Mouse (Mus musculus) neural tube, embryonic 13.5 days (tissue): ENCODE measurements around the gene Timm17b. TPM values are rescaled to one million over a fixed set of nuclear protein-coding genes. Genes with fewer than 3 reads are reported as not detected.
A peak's percentile ranks its signal among the peaks of the same experiment; 100 is the strongest.

Source experiments
- ATAC-seq: fragments of 200-750 bp; cut with Nextera tagmentation; 2 replicates; pipeline ENCODE4 v1.8.0; 2017; ENCODE audit warnings: low read depth, mild to moderate bottlenecking, moderate TSS enrichment, moderate library complexity
- H3K27ac ChIP-seq: fragments of 300-500 bp; sonication (generic); replicated peaks from 2 replicates; pipeline ENCODE4 v1.5.1; 2015; ENCODE audit warnings: moderate library complexity, mild to moderate bottlenecking, inconsistent platforms
- H3K27me3 ChIP-seq: fragments of 300-500 bp; sonication (generic); 2 replicates; pipeline ENCODE4 v1.6.1; 2015; ENCODE audit warnings: mild to moderate bottlenecking, inconsistent platforms
- H3K36me3 ChIP-seq: fragments of 300-500 bp; sonication (generic); 2 replicates; pipeline ENCODE4 v1.6.1; 2015; ENCODE audit warnings: mild to moderate bottlenecking, inconsistent platforms
- H3K4me1 ChIP-seq: fragments of 300-500 bp; sonication (generic); replicated peaks from 2 replicates; pipeline ENCODE4 v1.6.1; 2015; ENCODE audit warnings: inconsistent platforms
- H3K4me2 ChIP-seq: fragments of 300-500 bp; sonication (generic); 2 replicates; pipeline ENCODE4 v1.6.1; 2015; ENCODE audit warnings: inconsistent platforms, mild to moderate bottlenecking, moderate library complexity
- H3K4me3 ChIP-seq: fragments of 300-500 bp; sonication (generic); 2 replicates; pipeline ENCODE4 v1.5.1; 2015; ENCODE audit warnings: mild to moderate bottlenecking, inconsistent platforms
- H3K9ac ChIP-seq: fragments of 300-500 bp; sonication (generic); 2 replicates; pipeline ENCODE4 v1.6.1; 2015; ENCODE audit warnings: moderate library complexity, mild to moderate bottlenecking, inconsistent platforms
- H3K9me3 ChIP-seq: fragments of 300-500 bp; sonication (generic); 2 replicates; pipeline ENCODE4 v1.6.1; 2016; ENCODE audit warnings: inconsistent platforms
- WGBS: fragments of 180-500 bp; shearing (Covaris S2); methylation state at CpG from one replicate; pipeline ENCODE4 v1.1.7; 2015; 5-methylcytosine and 5-hydroxymethylcytosine counted together
- polyA plus RNA-seq: library from polyadenylated mRNA; unstranded; fragments of >200 nt; fragmentation: Nextera tagmentation; extraction: Ambion mirVana; gene quantifications from 2 replicates; pipeline ENCODE4 v1.2.1, GENCODE M21; 2015

Timm17b gene
- 150 and 160 TPM in 2 replicates for polyA plus RNA-seq

GRCm38 (mm10) chrX:7898880-7899874 lies at the start of gene Timm17b, which contains the start of gene Pqbp1:
Timm17b (plus strand) TSS chrX:7899357.
Pqbp1 (minus strand) TSS chrX:7899269.
- ATAC-seq: peak; percentile 99
- H3K27ac ChIP-seq: peak within 1 kb of the TSS; percentile 89
- no peaks in the 10 kb centered on the region for H3K27me3 ChIP-seq
- WGBS: 21% methylated on average over 62 of the region's 62 CpGs
- H3K4me1 ChIP-seq: peaks cover 16% of the 10 kb centered on the region
- peak within 1 kb of the TSS; percentile 73 for H3K9ac ChIP-seq
- no peaks in the 10 kb centered on the region for H3K9me3 ChIP-seq
- peak within 1 kb of the TSS; percentile 60 for H3K4me2 ChIP-seq
- peaks cover 19% of the 10 kb centered on the region for H3K36me3 ChIP-seq
- H3K4me3 ChIP-seq: peak within 1 kb of the TSS; percentile 52

DNA sequence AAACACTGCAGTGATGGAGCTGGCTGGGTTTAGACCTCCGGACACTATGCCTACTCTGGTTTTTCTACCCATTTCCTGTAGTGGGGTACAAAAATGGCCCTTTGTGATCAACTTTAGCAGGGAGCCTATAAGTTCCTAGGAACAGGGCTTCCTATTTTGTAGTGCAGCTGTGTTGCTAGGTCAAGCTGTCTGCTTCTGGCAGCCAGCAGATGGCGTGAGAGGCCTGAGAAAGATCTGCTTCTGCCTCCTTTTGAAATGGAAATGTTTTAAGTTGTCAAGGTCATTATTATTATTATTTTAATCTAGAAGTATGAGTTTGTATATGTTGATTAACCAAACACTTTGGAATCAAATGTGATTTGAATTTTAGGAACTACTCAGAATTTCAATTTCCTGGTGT lies 44.6 kb upstream of the Timm17b start:
- H3K9me3 ChIP-seq: no peaks in the 10 kb centered on the region
- H3K4me2 ChIP-seq: no peak overlapping the region
- no peaks in the 10 kb centered on the region for H3K4me1 ChIP-seq
- no peak for ATAC-seq
- H3K36me3 ChIP-seq: peaks cover 17% of the 10 kb centered on the region
- no peaks in the 10 kb centered on the region for H3K27me3 ChIP-seq
- no peak overlapping the region for H3K9ac ChIP-seq
- no peak overlapping the region for H3K27ac ChIP-seq
- 34% methylated on average over 2 of the region's 2 CpGs for WGBS
- H3K4me3 ChIP-seq: no peak overlapping the region

- no peaks in the 10 kb centered on the region for H3K9me3 ChIP-seq
- H3K4me3 ChIP-seq: no peak overlapping the region
- no peak overlapping the region for H3K4me2 ChIP-seq
- peaks cover 15% of the 10 kb centered on the region for H3K36me3 ChIP-seq
- H3K4me1 ChIP-seq: no peaks in the 10 kb centered on the region
- no peaks in the 10 kb centered on the region for H3K27me3 ChIP-seq
- no peak overlapping the region for H3K9ac ChIP-seq
- no peak overlapping the region for H3K27ac ChIP-seq
- no peak for ATAC-seq
- WGBS: 89% methylated on average over 3 of the region's 3 CpGs
Measured at GRCm38 (mm10) chrX:7859191-7859753, 39.9 kb upstream of the Timm17b start.

- Histone ChIP-seq H3K27me3 (no peaks in the 10 kb centered on the region), H3K27ac (no peak overlapping the region), H3K9me3 (no peaks in the 10 kb centered on the region), H3K4me3 (no peak overlapping the region), H3K9ac (no peak overlapping the region), H3K36me3 (peaks cover 18% of the 10 kb centered on the region; the same call in 1 of the 2 replicates), H3K4me1 (no peaks in the 10 kb centered on the region), H3K4me2 (no peak overlapping the region)
- WGBS: 100% methylated on average over 1 of the region's 1 CpGs
- no peak for ATAC-seq
Measured at GRCm38 (mm10) chrX:7863181-7863580, 36.0 kb upstream of the Timm17b start.

- Histone ChIP-seq H3K4me3 (no peak overlapping the region), H3K36me3 (peaks cover 15% of the 10 kb centered on the region; the same call in 1 of the 2 replicates), H3K9me3 (no peaks in the 10 kb centered on the region), H3K4me2 (no peak overlapping the region), H3K9ac (no peak overlapping the region), H3K27ac (no peak overlapping the region), H3K4me1 (no peaks in the 10 kb centered on the region), H3K27me3 (no peaks in the 10 kb centered on the region)
- 80% methylated on average over 3 of the region's 3 CpGs for WGBS
- ATAC-seq: no peak
Measured at GRCm38 (mm10) chrX:7864551-7864950, 34.6 kb upstream of the Timm17b start.

DNA sequence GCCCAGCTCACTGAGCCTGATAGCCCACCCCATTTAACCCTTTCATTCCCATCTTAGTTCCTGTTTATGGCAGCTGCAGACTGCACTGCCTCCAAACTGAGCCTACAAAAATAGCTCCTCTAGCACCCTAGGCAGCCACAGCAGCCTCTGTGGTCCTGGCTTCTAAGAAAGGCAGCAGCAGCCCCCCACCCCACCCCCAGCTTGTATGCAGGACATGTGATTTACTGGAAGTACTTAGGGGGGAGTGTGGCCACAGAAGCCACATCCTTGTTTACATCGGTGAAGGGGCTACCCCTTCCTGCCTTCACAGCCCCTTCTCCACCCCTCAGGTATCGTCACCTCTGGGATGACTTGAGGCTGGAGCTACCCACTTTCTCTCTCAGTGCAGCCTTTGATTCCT lies 33.8 kb upstream of the Timm17b start:
- Histone ChIP-seq H3K9me3 (no peaks in the 10 kb centered on the region), H3K4me3 (no peak overlapping the region), H3K4me1 (no peaks in the 10 kb centered on the region), H3K27ac (no peak overlapping the region), H3K9ac (no peak overlapping the region), H3K4me2 (no peak overlapping the region), H3K27me3 (no peaks in the 10 kb centered on the region), H3K36me3 (peaks cover 13% of the 10 kb centered on the region; the same call in 1 of the 2 replicates)
- 80% methylated on average over 2 of the region's 2 CpGs for WGBS
- no peak for ATAC-seq

DNA sequence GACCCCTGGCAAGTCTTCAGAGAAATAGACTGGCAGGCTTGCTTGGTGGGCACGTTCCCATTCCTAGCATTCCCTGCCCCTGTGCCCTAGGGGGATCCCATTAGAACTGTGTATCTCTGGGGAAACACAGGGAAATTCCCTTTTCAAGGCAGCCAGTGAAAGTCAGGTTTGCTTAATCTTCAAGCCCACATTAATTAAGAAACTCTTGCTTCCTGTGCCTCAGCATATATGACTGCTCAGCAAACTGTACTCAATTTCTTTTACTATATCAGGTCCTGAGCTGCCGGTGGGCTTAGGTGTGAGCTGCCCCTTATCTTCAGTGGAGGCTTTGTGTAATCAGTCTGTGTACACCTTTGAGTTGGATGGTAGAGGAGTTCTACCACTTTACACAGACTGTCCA lies 33.4 kb upstream of the Timm17b start:
- Histone ChIP-seq H3K27ac (no peak overlapping the region), H3K9ac (no peak overlapping the region), H3K9me3 (no peaks in the 10 kb centered on the region), H3K36me3 (peaks cover 13% of the 10 kb centered on the region; the same call in 1 of the 2 replicates), H3K27me3 (no peaks in the 10 kb centered on the region), H3K4me2 (no peak overlapping the region), H3K4me1 (no peaks in the 10 kb centered on the region), H3K4me3 (no peak overlapping the region)
- WGBS: 76% methylated on average over 2 of the region's 2 CpGs
- ATAC-seq: no peak

GRCm38 (mm10) chrX:7867141-7867540 lies 32.0 kb upstream of the Timm17b start:
- H3K27ac ChIP-seq: no peak overlapping the region
- H3K27me3 ChIP-seq: no peaks in the 10 kb centered on the region
- no peak for ATAC-seq
- H3K36me3 ChIP-seq: peaks cover 18% of the 10 kb centered on the region
- no peaks in the 10 kb centered on the region for H3K9me3 ChIP-seq
- no peak overlapping the region for H3K4me2 ChIP-seq
- no peaks in the 10 kb centered on the region for H3K4me1 ChIP-seq
- no peak overlapping the region for H3K4me3 ChIP-seq
- WGBS: 100% methylated on average over 1 of the region's 1 CpGs
- no peak overlapping the region for H3K9ac ChIP-seq

GRCm38 (mm10) chrX:7868506-7868905 lies 30.7 kb upstream of the Timm17b start:
- H3K4me2 ChIP-seq: no peak overlapping the region
- H3K36me3 ChIP-seq: peaks cover 29% of the 10 kb centered on the region
- no peak overlapping the region for H3K4me3 ChIP-seq
- 58% methylated on average over 2 of the region's 2 CpGs for WGBS
- no peaks in the 10 kb centered on the region for H3K27me3 ChIP-seq
- no peak overlapping the region for H3K9ac ChIP-seq
- no peaks in the 10 kb centered on the region for H3K9me3 ChIP-seq
- H3K27ac ChIP-seq: no peak overlapping the region
- H3K4me1 ChIP-seq: no peaks in the 10 kb centered on the region
- ATAC-seq: no peak

DNA sequence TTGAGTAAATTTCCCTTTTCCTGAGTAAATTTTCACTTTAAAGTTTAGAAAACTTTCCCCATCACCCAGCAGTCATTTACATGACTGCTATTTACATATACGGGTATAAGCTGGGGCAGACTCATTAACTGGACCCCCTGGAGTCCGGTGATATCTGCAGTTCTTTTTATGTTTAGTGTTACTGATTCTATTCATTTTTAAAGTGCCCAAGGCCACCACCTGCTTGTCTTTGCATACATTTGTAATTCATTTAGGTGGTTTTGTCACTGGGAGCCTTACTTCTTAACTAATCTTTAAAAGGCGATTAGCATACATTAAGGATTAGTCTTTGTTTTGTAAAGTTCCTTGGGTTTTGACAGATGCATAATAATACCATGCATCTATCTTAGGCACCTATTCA lies 29.3 kb upstream of the Timm17b start:
- Histone ChIP-seq H3K4me1 (no peaks in the 10 kb centered on the region), H3K36me3 (peaks cover 39% of the 10 kb centered on the region), H3K27ac (no peak overlapping the region), H3K4me3 (no peak overlapping the region), H3K27me3 (no peaks in the 10 kb centered on the region), H3K9ac (no peak overlapping the region), H3K9me3 (no peaks in the 10 kb centered on the region), H3K4me2 (no peak overlapping the region)
- WGBS: 30% methylated on average over 3 of the region's 3 CpGs
- no peak for ATAC-seq

DNA sequence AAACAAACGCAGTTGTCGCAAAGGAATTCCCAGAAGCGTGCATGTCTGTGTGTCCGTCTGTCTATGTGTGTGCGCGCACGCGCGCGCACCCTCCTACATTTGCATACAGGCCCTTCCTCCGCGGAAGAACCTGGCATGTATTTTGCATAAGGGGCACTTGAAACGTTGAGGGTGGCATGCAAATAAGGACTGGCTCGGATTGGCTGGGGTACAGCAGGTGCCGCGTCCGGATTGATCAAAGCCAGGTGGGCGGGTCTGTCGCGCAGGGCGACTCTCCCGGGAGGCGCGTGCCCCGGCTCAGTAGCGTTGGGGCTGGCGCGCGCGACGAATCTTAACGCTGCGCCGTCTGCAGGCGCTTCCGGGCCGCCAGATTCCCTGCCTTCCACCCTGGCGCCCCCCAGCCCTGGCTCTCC lies 21.1 kb upstream of the Timm17b start, which contains the start of gene Pim2:
TSS of gene Pim2 (plus strand) at position 256 of the 413 bp plus-strand sequence.
- Histone ChIP-seq H3K4me2 (peak within 1 kb of the TSS; percentile 82), H3K4me1 (peaks cover 22% of the 10 kb centered on the region), H3K9ac (peak within 1 kb of the TSS; percentile 74), H3K36me3 (peaks cover 15% of the 10 kb centered on the region), H3K27me3 (no peaks in the 10 kb centered on the region), H3K4me3 (peak within 1 kb of the TSS; percentile 53), H3K9me3 (no peaks in the 10 kb centered on the region), H3K27ac (peak within 1 kb of the TSS; percentile 68)
- 18% methylated on average over 37 of the region's 38 CpGs for WGBS
- ATAC-seq: peak; percentile 94

DNA sequence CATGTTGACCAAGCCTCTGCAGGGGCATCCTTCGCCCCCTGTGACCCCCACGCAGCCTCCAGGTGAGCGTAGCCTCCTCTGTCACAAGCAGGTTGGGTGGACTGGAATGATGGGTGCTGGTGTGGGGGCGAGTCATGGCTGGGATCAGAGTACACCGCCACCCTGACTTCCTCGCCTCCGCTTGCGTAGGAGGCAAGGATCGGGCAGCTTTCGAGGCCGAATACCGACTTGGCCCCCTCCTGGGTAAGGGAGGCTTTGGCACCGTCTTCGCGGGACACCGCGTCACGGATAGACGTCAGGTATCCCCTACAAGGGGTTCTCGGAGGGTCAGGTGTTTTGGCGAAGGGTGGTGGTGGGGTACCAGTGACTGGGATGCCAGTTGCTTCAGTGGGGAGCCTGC lies 20.7 kb upstream of the Timm17b start:
- H3K27ac ChIP-seq: peak overlapping the region; percentile 62
- no peaks in the 10 kb centered on the region for H3K9me3 ChIP-seq
- no peaks in the 10 kb centered on the region for H3K27me3 ChIP-seq
- WGBS: 23% methylated on average over 18 of the region's 21 CpGs
- peaks cover 22% of the 10 kb centered on the region for H3K4me1 ChIP-seq
- H3K36me3 ChIP-seq: peaks cover 10% of the 10 kb centered on the region
- H3K9ac ChIP-seq: peak overlapping the region; percentile 74
- peak overlapping the region; percentile 82 for H3K4me2 ChIP-seq
- H3K4me3 ChIP-seq: peak overlapping the region; percentile 53
- peak; percentile 59 for ATAC-seq
